Mouse (Mus musculus): ENCODE measurements at regions not wholly inside any gene's neighbourhood (a gene's known extent, or its start where the extent isn't known, plus 50 kb on each side); places are given as distances from the start of the nearest gene placed in this dataset.
"Not testable (repeated sequence)": the region's sequence is repeated elsewhere in the genome, so short reads cannot be mapped to it uniquely, and the experiment has no call there.

GRCm38 (mm10) chr3:133684196-133684743 lies 139.3 kb upstream of the Tet2 start:
- no peaks in the 10 kb centered on the region for H3K36me3 ChIP-seq (ENCODE audit: control insufficient read depth, insufficient read depth, low read length)
- no peak overlapping the region for H3K4me2 ChIP-seq (ENCODE audit: low read depth, low read length)
- 91% methylated on average over 5 of the region's 5 CpGs for WGBS
- H3K9me3 ChIP-seq (ENCODE audit: control insufficient read depth, low read length) = no peaks in the 10 kb centered on the region
- H3K4me1 ChIP-seq (ENCODE audit: control insufficient read depth, insufficient read depth, low read length) = no peaks in the 10 kb centered on the region
- no peak overlapping the region for H3K27ac ChIP-seq (ENCODE audit: low read length)
- no peaks in the 10 kb centered on the region for H3K27me3 ChIP-seq (replicated peaks; ENCODE audit: control insufficient read depth, insufficient read depth, low read length)
- H3K4me3 ChIP-seq (ENCODE audit: low read length) = no peak overlapping the region
- H3K9ac ChIP-seq (ENCODE audit: low read depth, low read length) = no peak overlapping the region
- ATAC-seq = no peak

- Histone ChIP-seq H3K9me3 (ENCODE audit: control insufficient read depth, low read length) (no peaks in the 10 kb centered on the region), H3K4me2 (ENCODE audit: low read depth, low read length) (no peak overlapping the region), H3K36me3 (ENCODE audit: control insufficient read depth, insufficient read depth, low read length) (no peaks in the 10 kb centered on the region), H3K27me3 (replicated peaks; ENCODE audit: control insufficient read depth, insufficient read depth, low read length) (no peaks in the 10 kb centered on the region), H3K4me3 (ENCODE audit: low read length) (no peak overlapping the region), H3K9ac (ENCODE audit: low read depth, low read length) (no peak overlapping the region), H3K4me1 (ENCODE audit: control insufficient read depth, insufficient read depth, low read length) (no peaks in the 10 kb centered on the region), H3K27ac (ENCODE audit: low read length) (no peak overlapping the region)
- no peak for ATAC-seq
- 85% methylated on average over 3 of the region's 3 CpGs for WGBS
Observed at GRCm38 (mm10) chr3:133684747-133685146, 139.8 kb upstream of the Tet2 start.

- H3K27ac ChIP-seq (ENCODE audit: low read length) = no peak overlapping the region
- WGBS = 47% methylated on average over 3 of the region's 3 CpGs
Observed at GRCm38 (mm10) chr3:133685393-133685792, 140.5 kb upstream of the Tet2 start.

GRCm38 (mm10) chr3:133694057-133694456 lies 149.1 kb upstream of the Tet2 start:
- ATAC-seq = no peak
- Histone ChIP-seq H3K9me3 (ENCODE audit: control insufficient read depth, low read length) (no peaks in the 10 kb centered on the region), H3K27me3 (replicated peaks; ENCODE audit: control insufficient read depth, insufficient read depth, low read length) (no peaks in the 10 kb centered on the region), H3K4me3 (ENCODE audit: low read length) (no peak overlapping the region), H3K27ac (ENCODE audit: low read length) (no peak overlapping the region), H3K9ac (ENCODE audit: low read depth, low read length) (no peak overlapping the region), H3K4me2 (ENCODE audit: low read depth, low read length) (no peak overlapping the region), H3K4me1 (ENCODE audit: control insufficient read depth, insufficient read depth, low read length) (no peaks in the 10 kb centered on the region), H3K36me3 (ENCODE audit: control insufficient read depth, insufficient read depth, low read length) (no peaks in the 10 kb centered on the region)
- WGBS = 41% methylated on average over 4 of the region's 4 CpGs

More at GRCm38 (mm10) chr3:133685393-133685792, 140.5 kb upstream of the Tet2 start:
- ATAC-seq = no peak
- Histone ChIP-seq H3K4me3 (ENCODE audit: low read length) (no peak overlapping the region), H3K4me2 (ENCODE audit: low read depth, low read length) (no peak overlapping the region), H3K27me3 (replicated peaks; ENCODE audit: control insufficient read depth, insufficient read depth, low read length) (no peaks in the 10 kb centered on the region), H3K9ac (ENCODE audit: low read depth, low read length) (no peak overlapping the region), H3K4me1 (ENCODE audit: control insufficient read depth, insufficient read depth, low read length) (no peaks in the 10 kb centered on the region), H3K9me3 (ENCODE audit: control insufficient read depth, low read length) (no peaks in the 10 kb centered on the region), H3K36me3 (ENCODE audit: control insufficient read depth, insufficient read depth, low read length) (no peaks in the 10 kb centered on the region)

GRCm38 (mm10) chr3:133696122-133696521 lies 151.2 kb upstream of the Tet2 start:
- Histone ChIP-seq H3K9me3 (ENCODE audit: control insufficient read depth, low read length) (no peaks in the 10 kb centered on the region), H3K4me3 (ENCODE audit: low read length) (no peak overlapping the region), H3K36me3 (ENCODE audit: control insufficient read depth, insufficient read depth, low read length) (no peaks in the 10 kb centered on the region), H3K9ac (ENCODE audit: low read depth, low read length) (no peak overlapping the region), H3K4me2 (ENCODE audit: low read depth, low read length) (no peak overlapping the region), H3K27ac (ENCODE audit: low read length) (no peak overlapping the region), H3K27me3 (replicated peaks; ENCODE audit: control insufficient read depth, insufficient read depth, low read length) (no peaks in the 10 kb centered on the region), H3K4me1 (ENCODE audit: control insufficient read depth, insufficient read depth, low read length) (no peaks in the 10 kb centered on the region)
- ATAC-seq = no peak
- 89% methylated on average over 3 of the region's 3 CpGs for WGBS

- H3K4me2 ChIP-seq (ENCODE audit: low read depth, low read length); H3K27me3 ChIP-seq (replicated peaks; ENCODE audit: control insufficient read depth, insufficient read depth, low read length); ATAC-seq: not testable (repeated sequence)
Observed at GRCm38 (mm10) chr3:133704849-133705248, 159.9 kb upstream of the Tet2 start.

GRCm38 (mm10) chr3:133711518-133711917 lies 166.6 kb upstream of the Tet2 start:
- Histone ChIP-seq H3K4me2 (ENCODE audit: low read depth, low read length) (no peak overlapping the region), H3K4me3 (ENCODE audit: low read length) (no peak overlapping the region), H3K9me3 (ENCODE audit: control insufficient read depth, low read length) (no peaks in the 10 kb centered on the region), H3K4me1 (ENCODE audit: control insufficient read depth, insufficient read depth, low read length) (no peaks in the 10 kb centered on the region), H3K9ac (ENCODE audit: low read depth, low read length) (no peak overlapping the region), H3K27me3 (replicated peaks; ENCODE audit: control insufficient read depth, insufficient read depth, low read length) (no peaks in the 10 kb centered on the region), H3K27ac (ENCODE audit: low read length) (no peak overlapping the region), H3K36me3 (ENCODE audit: control insufficient read depth, insufficient read depth, low read length) (no peaks in the 10 kb centered on the region)
- 79% methylated on average over 1 of the region's 1 CpGs for WGBS
- no peak for ATAC-seq

More at GRCm38 (mm10) chr3:133704849-133705248, 159.9 kb upstream of the Tet2 start:
- H3K9ac ChIP-seq (ENCODE audit: low read depth, low read length); H3K36me3 ChIP-seq (ENCODE audit: control insufficient read depth, insufficient read depth, low read length); H3K4me1 ChIP-seq (ENCODE audit: control insufficient read depth, insufficient read depth, low read length); H3K27ac ChIP-seq (ENCODE audit: low read length); H3K9me3 ChIP-seq (ENCODE audit: control insufficient read depth, low read length); H3K4me3 ChIP-seq (ENCODE audit: low read length): not testable (repeated sequence)

- no peak for ATAC-seq
- Histone ChIP-seq H3K4me1 (ENCODE audit: control insufficient read depth, insufficient read depth, low read length) (no peaks in the 10 kb centered on the region), H3K9ac (ENCODE audit: low read depth, low read length) (no peak overlapping the region), H3K36me3 (ENCODE audit: control insufficient read depth, insufficient read depth, low read length) (no peaks in the 10 kb centered on the region), H3K4me2 (ENCODE audit: low read depth, low read length) (no peak overlapping the region), H3K27me3 (replicated peaks; ENCODE audit: control insufficient read depth, insufficient read depth, low read length) (no peaks in the 10 kb centered on the region), H3K27ac (ENCODE audit: low read length) (no peak overlapping the region), H3K4me3 (ENCODE audit: low read length) (no peak overlapping the region), H3K9me3 (ENCODE audit: control insufficient read depth, low read length) (no peaks in the 10 kb centered on the region)
- WGBS = 70% methylated on average over 3 of the region's 3 CpGs
Observed at GRCm38 (mm10) chr3:133722550-133723290, 177.8 kb upstream of the Tet2 start.

GRCm38 (mm10) chr3:133726831-133727230 lies 181.9 kb upstream of the Tet2 start:
- no peak overlapping the region for H3K9ac ChIP-seq (ENCODE audit: low read depth, low read length)
- no peaks in the 10 kb centered on the region for H3K27me3 ChIP-seq (replicated peaks; ENCODE audit: control insufficient read depth, insufficient read depth, low read length)
- no peak overlapping the region for H3K4me2 ChIP-seq (ENCODE audit: low read depth, low read length)
- no peaks in the 10 kb centered on the region for H3K9me3 ChIP-seq (ENCODE audit: control insufficient read depth, low read length)
- ATAC-seq = no peak
- no peaks in the 10 kb centered on the region for H3K36me3 ChIP-seq (ENCODE audit: control insufficient read depth, insufficient read depth, low read length)
- 87% methylated on average over 6 of the region's 6 CpGs for WGBS
- no peak overlapping the region for H3K27ac ChIP-seq (ENCODE audit: low read length)
- H3K4me1 ChIP-seq (ENCODE audit: control insufficient read depth, insufficient read depth, low read length) = no peaks in the 10 kb centered on the region
- no peak overlapping the region for H3K4me3 ChIP-seq (ENCODE audit: low read length)

- Histone ChIP-seq H3K9me3 (ENCODE audit: control insufficient read depth, low read length) (no peaks in the 10 kb centered on the region), H3K27ac (ENCODE audit: low read length) (no peak overlapping the region), H3K9ac (ENCODE audit: low read depth, low read length) (no peak overlapping the region), H3K4me1 (ENCODE audit: control insufficient read depth, insufficient read depth, low read length) (no peaks in the 10 kb centered on the region), H3K4me3 (ENCODE audit: low read length) (no peak overlapping the region), H3K36me3 (ENCODE audit: control insufficient read depth, insufficient read depth, low read length) (no peaks in the 10 kb centered on the region), H3K27me3 (replicated peaks; ENCODE audit: control insufficient read depth, insufficient read depth, low read length) (no peaks in the 10 kb centered on the region), H3K4me2 (ENCODE audit: low read depth, low read length) (no peak overlapping the region)
- no peak for ATAC-seq
- 73% methylated on average over 1 of the region's 1 CpGs for WGBS
Observed at GRCm38 (mm10) chr3:133735603-133736002, 190.7 kb upstream of the Tet2 start.

Measured in intestine, embryonic 16.5 days (tissue).